Mouse (Mus musculus): Measurements from ENCODE around the gene Pcca. TPM values are rescaled to one million over a fixed set of nuclear protein-coding genes. Genes with fewer than 3 reads are reported as not detected.

Gene Pcca
- total and polyA plus RNA-seq, 2 experiments, result 26.3 to 54.1 TPM

DNA sequence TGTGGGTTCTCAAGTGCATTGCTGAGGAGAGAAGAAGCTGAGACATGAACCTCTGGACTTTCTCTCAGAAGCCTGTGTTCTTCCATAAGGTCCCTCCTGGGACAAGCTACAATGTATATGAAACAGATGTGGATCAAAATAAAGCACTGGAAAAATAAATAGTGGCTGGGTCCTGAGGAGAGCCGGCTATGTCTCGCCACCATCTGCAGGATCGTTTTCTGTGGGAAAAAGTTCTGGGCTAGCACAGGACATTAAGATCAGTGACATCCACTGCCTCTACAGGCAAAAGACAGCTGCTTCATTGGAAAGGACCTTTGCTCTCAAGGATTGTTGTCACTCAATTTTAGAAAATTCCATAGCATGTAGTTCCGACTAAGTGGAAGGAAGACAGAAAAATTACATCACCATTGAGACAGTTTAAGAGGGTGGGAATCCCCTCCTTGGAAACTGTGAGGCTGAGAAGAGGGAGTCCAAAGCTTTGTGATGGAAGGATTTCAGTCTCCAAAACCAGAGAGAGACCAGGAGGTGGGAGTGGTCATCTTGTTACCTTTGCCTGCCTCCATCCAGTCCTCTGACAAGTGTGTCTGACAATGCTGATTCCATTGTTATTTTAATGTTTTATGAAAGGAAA lies 196.9 kb downstream of the Pcca start:
- 93% methylated on average over 4 of the region's 4 CpGs for WGBS
- Histone ChIP-seq H3K36me3 (ENCODE audit: control insufficient read depth, insufficient read depth, low read length) (peaks cover 4% of the 10 kb centered on the region; the same call in 1 of the 2 replicates), H3K4me3 (ENCODE audit: insufficient read depth, low read depth, low read length) (no peak overlapping the region), H3K27me3 (ENCODE audit: control insufficient read depth, insufficient read depth, low read length) (no peaks in the 10 kb centered on the region), H3K27ac (replicated peaks; ENCODE audit: insufficient read depth, low read depth, low read length) (no peak overlapping the region), H3K9ac (ENCODE audit: low read depth, low read length) (no peak overlapping the region), H3K4me1 (ENCODE audit: control insufficient read depth, insufficient read depth, low read length) (no peaks in the 10 kb centered on the region), H3K79me2 (ENCODE audit: control insufficient read depth, insufficient read depth, low read length) (no peaks in the 10 kb centered on the region)
- no peak for DNase-seq (ENCODE audit: extremely low read depth, low read depth, low spot score)
- TF ChIP-seq POLR2A (IDR thresholded peaks at IDR 0.05; ENCODE audit: extremely low read depth, insufficient read depth, low read length) (no peak), CTCF (IDR thresholded peaks at IDR 0.05; ENCODE audit: low read depth, low read length) (no peak)

DNA sequence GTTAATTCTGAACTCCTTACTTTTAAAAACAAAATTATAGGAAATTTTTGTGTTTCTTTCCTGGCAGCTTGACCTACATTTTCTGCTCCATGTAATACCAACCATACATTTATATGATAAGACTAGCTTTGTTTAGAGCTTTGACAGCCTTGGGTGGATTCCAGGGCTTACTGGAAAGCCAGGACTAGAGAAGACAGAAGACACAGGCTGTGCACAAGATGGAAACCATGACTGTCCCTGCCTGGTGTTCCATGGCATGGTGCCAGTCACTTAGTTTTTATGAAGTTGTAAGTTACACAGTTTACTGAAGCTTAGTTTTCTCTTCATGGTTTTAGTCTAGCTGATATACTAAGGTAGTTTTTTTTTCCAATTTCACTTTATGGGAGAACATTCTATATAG lies 202.7 kb downstream of the Pcca start:
- no peak overlapping the region for H3K4me3 ChIP-seq (ENCODE audit: insufficient read depth, low read depth, low read length)
- no peak overlapping the region for H3K27ac ChIP-seq (replicated peaks; ENCODE audit: insufficient read depth, low read depth, low read length)
- no peaks in the 10 kb centered on the region for H3K79me2 ChIP-seq (ENCODE audit: control insufficient read depth, insufficient read depth, low read length)
- TF ChIP-seq POLR2A (IDR thresholded peaks at IDR 0.05; ENCODE audit: extremely low read depth, insufficient read depth, low read length) (no peak), CTCF (IDR thresholded peaks at IDR 0.05; ENCODE audit: low read depth, low read length) (no peak)
- H3K27me3 ChIP-seq (ENCODE audit: control insufficient read depth, insufficient read depth, low read length), result no peaks in the 10 kb centered on the region
- no peak for DNase-seq (ENCODE audit: extremely low read depth, low read depth, low spot score)
- H3K36me3 ChIP-seq (ENCODE audit: control insufficient read depth, insufficient read depth, low read length), result peaks cover 17% of the 10 kb centered on the region
- H3K9ac ChIP-seq (ENCODE audit: low read depth, low read length), result no peak overlapping the region
- H3K4me1 ChIP-seq (ENCODE audit: control insufficient read depth, insufficient read depth, low read length), result no peaks in the 10 kb centered on the region

- no peak overlapping the region for H3K4me3 ChIP-seq (ENCODE audit: insufficient read depth, low read depth, low read length)
- 84% methylated on average over 3 of the region's 3 CpGs for WGBS
- peaks cover 3% of the 10 kb centered on the region; the same call in 1 of the 2 replicates for H3K36me3 ChIP-seq (ENCODE audit: control insufficient read depth, insufficient read depth, low read length)
- no peaks in the 10 kb centered on the region for H3K79me2 ChIP-seq (ENCODE audit: control insufficient read depth, insufficient read depth, low read length)
- H3K27ac ChIP-seq (replicated peaks; ENCODE audit: insufficient read depth, low read depth, low read length), result no peak overlapping the region
- DNase-seq (ENCODE audit: extremely low read depth, low read depth, low spot score), result no peak
- no peaks in the 10 kb centered on the region for H3K27me3 ChIP-seq (ENCODE audit: control insufficient read depth, insufficient read depth, low read length)
- no peaks in the 10 kb centered on the region for H3K4me1 ChIP-seq (ENCODE audit: control insufficient read depth, insufficient read depth, low read length)
- no peak overlapping the region for H3K9ac ChIP-seq (ENCODE audit: low read depth, low read length)
- TF ChIP-seq POLR2A (IDR thresholded peaks at IDR 0.05; ENCODE audit: extremely low read depth, insufficient read depth, low read length) (no peak), CTCF (IDR thresholded peaks at IDR 0.05; ENCODE audit: low read depth, low read length) (no peak)
Measured at GRCm38 (mm10) chr14:122747860-122748842, 214.0 kb downstream of the Pcca start.

- DNase-seq (ENCODE audit: extremely low read depth, low read depth, low spot score), result no peak
- 96% methylated on average over 1 of the region's 1 CpGs for WGBS
- Histone ChIP-seq H3K79me2 (ENCODE audit: control insufficient read depth, insufficient read depth, low read length) (no peaks in the 10 kb centered on the region; the same call in 1 of the 2 replicates), H3K36me3 (ENCODE audit: control insufficient read depth, insufficient read depth, low read length) (peaks cover 3% of the 10 kb centered on the region; the same call in 1 of the 2 replicates), H3K27me3 (ENCODE audit: control insufficient read depth, insufficient read depth, low read length) (no peaks in the 10 kb centered on the region), H3K9ac (ENCODE audit: low read depth, low read length) (no peak overlapping the region), H3K4me1 (ENCODE audit: control insufficient read depth, insufficient read depth, low read length) (no peaks in the 10 kb centered on the region), H3K4me3 (ENCODE audit: insufficient read depth, low read depth, low read length) (no peak overlapping the region), H3K27ac (replicated peaks; ENCODE audit: insufficient read depth, low read depth, low read length) (no peak overlapping the region)
- TF ChIP-seq POLR2A (IDR thresholded peaks at IDR 0.05; ENCODE audit: extremely low read depth, insufficient read depth, low read length) (no peak), CTCF (IDR thresholded peaks at IDR 0.05; ENCODE audit: low read depth, low read length) (peak; percentile 28; the same call in 1 of the 2 replicates)
Measured at GRCm38 (mm10) chr14:122751552-122751951, 217.4 kb downstream of the Pcca start.

GRCm38 (mm10) chr14:122753278-122753677 lies 219.2 kb downstream of the Pcca start:
- Histone ChIP-seq H3K79me2 (ENCODE audit: control insufficient read depth, insufficient read depth, low read length) (no peaks in the 10 kb centered on the region; the same call in 1 of the 2 replicates), H3K36me3 (ENCODE audit: control insufficient read depth, insufficient read depth, low read length) (peaks cover 4% of the 10 kb centered on the region), H3K9ac (ENCODE audit: low read depth, low read length) (no peak overlapping the region), H3K27me3 (ENCODE audit: control insufficient read depth, insufficient read depth, low read length) (no peaks in the 10 kb centered on the region), H3K4me3 (ENCODE audit: insufficient read depth, low read depth, low read length) (no peak overlapping the region), H3K27ac (replicated peaks; ENCODE audit: insufficient read depth, low read depth, low read length) (no peak overlapping the region), H3K4me1 (ENCODE audit: control insufficient read depth, insufficient read depth, low read length) (no peaks in the 10 kb centered on the region)
- DNase-seq (ENCODE audit: extremely low read depth, low read depth, low spot score), result no peak
- 94% methylated on average over 2 of the region's 2 CpGs for WGBS
- TF ChIP-seq POLR2A (IDR thresholded peaks at IDR 0.05; ENCODE audit: extremely low read depth, insufficient read depth, low read length) (no peak), CTCF (IDR thresholded peaks at IDR 0.05; ENCODE audit: low read depth, low read length) (no peak)
